Mouse (Mus musculus) spleen, adult 2 months (tissue): ENCODE data around the gene Rnasek. TPM values are rescaled to one million over a fixed set of nuclear protein-coding genes. Genes with fewer than 3 reads are reported as not detected.

Experiments used
- DNase-seq, 2 experiments: peaks; one replicate each; pipeline versions ENCODE4 v3.0.0 to v3.0.0-alpha.2; 2012 to 2021; ENCODE audit warnings: low spot score in 2 of 2, low read depth in 1 of 2
- H3K27ac ChIP-seq: fragments of 200-500 bp; 2 replicates; pipeline ENCODE4 v1.5.1; 2012; ENCODE audit warnings: low read length, inconsistent platforms; ENCODE audit not compliant: insufficient read depth
- H3K27me3 ChIP-seq: fragments of 200-500 bp; 2 replicates; pipeline ENCODE4 v1.6.1; 2012; ENCODE audit warnings: mild to moderate bottlenecking, moderate library complexity, low read length, inconsistent platforms; ENCODE audit not compliant: control insufficient read depth, insufficient read depth
- H3K36me3 ChIP-seq: fragments of 200-500 bp; 2 replicates; pipeline ENCODE4 v1.6.1; 2012; ENCODE audit warnings: mild to moderate bottlenecking, low read length, inconsistent platforms; ENCODE audit not compliant: control insufficient read depth, insufficient read depth
- H3K4me1 ChIP-seq: fragments of 200-500 bp; 2 replicates; pipeline ENCODE4 v1.6.1; 2011; ENCODE audit warnings: inconsistent platforms; ENCODE audit not compliant: control insufficient read depth, insufficient read depth, insufficient read length
- H3K4me3 ChIP-seq: fragments of 200-500 bp; 2 replicates; pipeline ENCODE4 v1.5.1; 2011; ENCODE audit warnings: mild to moderate bottlenecking, inconsistent platforms; ENCODE audit not compliant: insufficient read depth, insufficient read length; ENCODE audit errors: extremely low read depth
- CTCF ChIP-seq: fragments of 200-500 bp; IDR thresholded peaks from 2 replicates; pipeline ENCODE4 v1.5.1; 2011; ENCODE audit warnings: mild to moderate bottlenecking, inconsistent platforms; ENCODE audit not compliant: insufficient read depth, insufficient read length, insufficient replicate concordance; ENCODE audit errors: extremely low read depth
- POLR2A ChIP-seq: fragments of 200-500 bp; IDR thresholded peaks from 2 replicates; pipeline ENCODE4 v1.6.1; 2011; ENCODE audit warnings: low read depth, low read length, inconsistent platforms
- WGBS: fragments of 180-500 bp; shearing (Covaris S2); methylation state at CpG from one replicate; pipeline ENCODE4 v1.1.7; 2018; 5-methylcytosine and 5-hydroxymethylcytosine counted together
- polyA plus RNA-seq: library from polyadenylated mRNA; depleted of rRNA; stranded (reverse); fragments of >200 nt; gene quantifications from 2 replicates; pipeline ENCODE4 v1.2.3, GENCODE M21; 2012

The Rnasek gene
- polyA plus RNA-seq, 1 experiment: 83.7 TPM

DNA sequence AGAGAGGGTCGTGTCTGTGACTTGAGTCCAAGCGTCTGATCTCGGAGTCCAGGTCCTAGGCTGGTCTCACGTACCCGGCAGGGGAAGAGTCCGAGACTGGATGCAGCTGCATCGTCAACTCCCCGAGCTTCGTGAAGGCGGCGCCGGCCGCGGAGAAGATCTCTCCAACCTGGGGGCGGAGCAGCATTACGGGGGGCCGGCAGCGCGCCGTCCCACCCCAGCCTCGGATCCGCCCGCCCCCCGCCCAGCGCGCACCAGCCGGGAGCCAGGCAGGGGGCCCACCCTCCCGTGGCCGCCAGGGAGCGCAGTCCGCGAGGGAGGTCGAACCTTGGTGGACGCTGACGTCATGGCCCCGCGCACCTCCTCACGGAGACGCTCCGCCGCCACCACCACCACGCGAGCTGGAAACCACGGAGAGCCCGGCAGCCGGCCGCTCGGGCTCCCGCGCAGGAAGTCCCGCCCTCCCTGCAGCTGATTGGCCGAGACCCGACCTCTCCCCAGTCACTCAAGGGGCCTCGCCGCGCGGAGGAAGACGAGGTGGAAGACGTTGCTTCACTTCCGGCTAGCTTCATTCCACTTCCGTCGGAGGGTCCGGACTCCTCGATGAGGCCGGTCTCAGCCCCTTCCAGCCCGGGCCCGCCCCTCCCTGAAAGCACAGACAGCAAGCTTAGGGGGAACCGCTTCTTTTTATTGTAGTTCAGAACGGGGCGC is 2.0 kb downstream of the Rnasek start, which contains the start of gene 0610010K14Rik:
TSS of gene 0610010K14Rik (minus strand) at position 458 of the 711 bp plus-strand sequence.
- TF ChIP-seq POLR2A (peak; percentile 74), CTCF (peak; percentile 66; the same call in 1 of the 2 replicates)
- peak; percentile 93 to 98 for DNase-seq
- H3K36me3 ChIP-seq: peaks cover 5% of the 10 kb centered on the region
- H3K4me3 ChIP-seq: peak within 1 kb of the TSS; percentile 99
- peak within 1 kb of the TSS; percentile 94 for H3K27ac ChIP-seq
- peaks cover 6% of the 10 kb centered on the region; the same call in 1 of the 2 replicates for H3K4me1 ChIP-seq
- under 1% methylated on average over 69 of the region's 70 CpGs for WGBS
- H3K27me3 ChIP-seq: no peaks in the 10 kb centered on the region

- no peak for DNase-seq
- H3K36me3 ChIP-seq: peaks cover 5% of the 10 kb centered on the region
- peaks cover 6% of the 10 kb centered on the region; the same call in 1 of the 2 replicates for H3K4me1 ChIP-seq
- no peak for TF ChIP-seq CTCF
- TF ChIP-seq POLR2A: no peak
- 57% methylated on average over 7 of the region's 7 CpGs for WGBS
- H3K4me3 ChIP-seq: no peak overlapping the region
- H3K27me3 ChIP-seq: no peaks in the 10 kb centered on the region
- H3K27ac ChIP-seq: peak overlapping the region; percentile 58; the same call in 1 of the 2 replicates
Observed at GRCm38 (mm10) chr11:70236717-70237116, 2.9 kb downstream of the Rnasek start.

DNA sequence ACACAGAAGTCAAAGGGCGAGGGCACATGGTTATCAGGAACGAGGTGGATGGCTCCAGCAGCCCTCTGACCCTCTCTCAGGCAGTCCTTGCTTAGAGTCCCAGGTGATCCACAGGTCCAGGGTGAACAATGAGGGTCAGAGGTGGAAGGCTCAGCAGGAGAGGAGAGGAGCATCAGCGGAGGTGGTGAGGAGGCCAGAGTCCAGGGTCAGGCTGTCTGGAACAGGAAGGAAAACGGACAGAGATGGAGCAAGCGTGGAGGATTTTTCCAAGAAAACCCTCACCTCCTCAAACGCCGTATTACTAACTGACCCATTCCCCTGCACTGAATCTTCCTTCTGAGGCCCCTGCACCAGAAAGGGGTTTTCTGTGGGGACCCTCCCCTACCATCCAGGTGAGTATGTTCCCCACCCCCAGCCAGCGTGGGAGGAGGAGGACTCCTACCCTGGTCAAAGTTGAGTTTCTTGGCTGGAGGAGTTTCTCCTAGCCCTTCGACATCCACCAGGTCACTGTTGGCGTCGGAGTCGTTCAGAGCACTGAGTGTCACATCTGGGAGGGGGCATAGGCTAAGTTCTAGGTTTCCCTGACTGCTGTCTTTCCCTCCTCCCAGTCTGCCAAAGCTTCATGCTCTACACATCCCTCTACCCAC is 4.3 kb downstream of the Rnasek start:
- no peaks in the 10 kb centered on the region for H3K27me3 ChIP-seq
- peaks cover 5% of the 10 kb centered on the region for H3K36me3 ChIP-seq
- no peak overlapping the region for H3K4me3 ChIP-seq
- 93% methylated on average over 12 of the region's 12 CpGs for WGBS
- no peak for DNase-seq
- H3K4me1 ChIP-seq: peaks cover 4% of the 10 kb centered on the region; the same call in 1 of the 2 replicates
- H3K27ac ChIP-seq: no peak overlapping the region
- TF ChIP-seq CTCF: no peak
- no peak for TF ChIP-seq POLR2A

- H3K27ac ChIP-seq: 0 out of 2 replicates have a peak overlapping the region, but pooled peaks have one; percentile 11
- H3K27me3 ChIP-seq: no peaks in the 10 kb centered on the region
- no peak for TF ChIP-seq POLR2A
- TF ChIP-seq CTCF: no peak
- WGBS: 48% methylated on average over 8 of the region's 8 CpGs
- no peak for DNase-seq
- peaks cover 4% of the 10 kb centered on the region; the same call in 1 of the 2 replicates for H3K4me1 ChIP-seq
- peaks cover 5% of the 10 kb centered on the region for H3K36me3 ChIP-seq
- no peak overlapping the region for H3K4me3 ChIP-seq
Observed at GRCm38 (mm10) chr11:70234497-70234896, 5.1 kb downstream of the Rnasek start.

DNA sequence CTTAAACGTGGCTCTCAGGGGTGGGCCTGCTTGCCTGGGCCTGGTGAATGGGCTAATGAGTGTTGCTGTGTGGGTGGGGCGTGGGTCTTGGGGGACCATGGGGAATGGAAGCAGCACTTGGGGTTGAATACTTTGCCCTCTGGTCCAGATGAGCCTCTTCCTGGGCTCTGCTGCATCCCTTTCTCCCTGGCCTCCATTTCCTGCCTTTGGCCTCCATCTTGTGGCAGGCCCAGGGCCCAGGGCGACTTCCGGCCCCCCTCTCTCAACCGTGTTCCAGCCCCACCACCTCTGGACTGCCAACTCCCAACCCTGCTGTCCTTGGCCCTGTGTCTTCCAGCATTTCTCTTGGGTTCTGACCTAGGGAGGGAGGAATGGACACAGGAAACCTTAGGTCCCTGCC is 5.6 kb downstream of the Rnasek start:
- DNase-seq: no peak
- 81% methylated on average over 5 of the region's 5 CpGs for WGBS
- Histone ChIP-seq H3K27me3 (no peaks in the 10 kb centered on the region), H3K36me3 (peaks cover 5% of the 10 kb centered on the region), H3K4me3 (no peak overlapping the region), H3K4me1 (peaks cover 8% of the 10 kb centered on the region; the same call in 1 of the 2 replicates), H3K27ac (0 out of 2 replicates have a peak overlapping the region, but pooled peaks have one; percentile 11)
- no peak for TF ChIP-seq POLR2A
- TF ChIP-seq CTCF: no peak

- Histone ChIP-seq H3K4me1 (peaks cover 8% of the 10 kb centered on the region; the same call in 1 of the 2 replicates), H3K4me3 (peak overlapping the region; percentile 2; the same call in 1 of the 2 replicates), H3K36me3 (peaks cover 5% of the 10 kb centered on the region), H3K27ac (peak overlapping the region; percentile 55; the same call in 1 of the 2 replicates), H3K27me3 (no peaks in the 10 kb centered on the region)
- DNase-seq: no peak
- TF ChIP-seq CTCF (no peak), POLR2A (no peak)
- WGBS: 88% methylated on average over 8 of the region's 8 CpGs
Observed at GRCm38 (mm10) chr11:70233016-70233415, 6.6 kb downstream of the Rnasek start.

DNA sequence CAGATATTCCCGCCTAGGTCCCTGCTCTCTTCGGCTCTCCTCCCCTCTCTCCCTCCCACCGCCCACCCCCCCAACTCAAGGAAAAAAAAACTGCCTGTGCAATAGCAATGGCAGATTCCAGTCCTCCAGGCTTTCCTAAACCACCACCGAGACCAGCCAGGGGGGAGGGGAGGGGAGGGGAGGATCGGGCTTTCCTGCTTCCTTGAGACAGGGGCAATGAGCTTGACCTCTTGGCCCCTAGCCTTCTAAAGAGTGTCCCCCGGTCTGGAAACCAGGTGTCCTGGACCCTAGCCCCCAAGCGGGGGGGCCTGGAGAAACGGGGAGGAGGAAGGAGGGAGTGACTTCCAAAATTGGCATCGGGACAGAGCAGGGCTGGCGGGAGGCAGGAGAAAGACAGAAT is 7.1 kb downstream of the Rnasek start:
- H3K36me3 ChIP-seq: peaks cover 5% of the 10 kb centered on the region
- no peak for DNase-seq
- peak overlapping the region; percentile 55 for H3K27ac ChIP-seq
- H3K27me3 ChIP-seq: no peaks in the 10 kb centered on the region
- peaks cover 8% of the 10 kb centered on the region; the same call in 1 of the 2 replicates for H3K4me1 ChIP-seq
- 49% methylated on average over 9 of the region's 10 CpGs for WGBS
- peak overlapping the region; percentile 28; the same call in 1 of the 2 replicates for H3K4me3 ChIP-seq
- no peak for TF ChIP-seq POLR2A
- TF ChIP-seq CTCF: no peak
